Mouse (Mus musculus) frontal cortex, postnatal 14 days (tissue): Measurements from ENCODE around the gene Mthfs.
"Not testable (repeated sequence)": the region's sequence is repeated elsewhere in the genome, so short reads cannot be mapped to it uniquely, and the experiment has no call there.

Experiments used
- DNase-seq, 2 experiments: peaks; one replicate each; pipeline ENCODE4 v3.0.0; 2022; ENCODE audit warnings: low spot score in 2 of 2

Mthfs gene

GRCm38 (mm10) chr9:89240516-89241019 lies 30.1 kb downstream of the Mthfs start:
- DNase-seq, result not testable (repeated sequence)

- DNase-seq, result no peak
Measured at GRCm38 (mm10) chr9:89253400-89253799, 42.9 kb downstream of the Mthfs start.

- no peak for DNase-seq
Measured at GRCm38 (mm10) chr9:89256556-89257335, 46.3 kb downstream of the Mthfs start.

- no peak for DNase-seq
Measured at GRCm38 (mm10) chr9:89263968-89264367, 53.5 kb downstream of the Mthfs start.

GRCm38 (mm10) chr9:89264571-89264970 lies 54.1 kb downstream of the Mthfs start:
- no peak for DNase-seq

- no peak for DNase-seq
Measured at GRCm38 (mm10) chr9:89267093-89267492, 56.6 kb downstream of the Mthfs start.

GRCm38 (mm10) chr9:89267572-89267971 lies 57.1 kb downstream of the Mthfs start:
- no peak for DNase-seq

- DNase-seq, result no peak
Measured at GRCm38 (mm10) chr9:89270376-89270775, 59.9 kb downstream of the Mthfs start.

- DNase-seq, result no peak
Measured at GRCm38 (mm10) chr9:89273766-89274165, 63.3 kb downstream of the Mthfs start.

GRCm38 (mm10) chr9:89278207-89278606 lies 67.7 kb downstream of the Mthfs start:
- no peak for DNase-seq

- no peak for DNase-seq
Measured at GRCm38 (mm10) chr9:89282374-89283068, 72.0 kb downstream of the Mthfs start.

GRCm38 (mm10) chr9:89288037-89288436 lies 77.6 kb downstream of the Mthfs start:
- no peak for DNase-seq

GRCm38 (mm10) chr9:89293364-89293763 lies 82.9 kb downstream of the Mthfs start:
- no peak for DNase-seq

- no peak for DNase-seq
Measured at GRCm38 (mm10) chr9:89294121-89294520, 83.6 kb downstream of the Mthfs start.

- no peak for DNase-seq
Measured at GRCm38 (mm10) chr9:89305637-89306036, 95.2 kb downstream of the Mthfs start.

- DNase-seq, result no peak
Measured at GRCm38 (mm10) chr9:89308357-89309194, 98.1 kb downstream of the Mthfs start.

- no peak for DNase-seq
Measured at GRCm38 (mm10) chr9:89309195-89309535, 98.7 kb downstream of the Mthfs start.

- DNase-seq, result no peak
Measured at GRCm38 (mm10) chr9:89311649-89312048, 101.2 kb downstream of the Mthfs start.

- no peak for DNase-seq
Measured at GRCm38 (mm10) chr9:89373731-89374130, 163.3 kb downstream of the Mthfs start.

- no peak for DNase-seq
Measured at GRCm38 (mm10) chr9:89374650-89375049, 164.2 kb downstream of the Mthfs start.

GRCm38 (mm10) chr9:89403031-89403430 lies 192.6 kb downstream of the Mthfs start:
- no peak for DNase-seq
